Mouse (Mus musculus) megakaryocyte, embryonic 14.5 days (primary cell): ENCODE data around the gene Hcrt. TPM values are rescaled to one million over a fixed set of nuclear protein-coding genes. Genes with fewer than 3 reads are reported as not detected.

Experiments
- H3K27me3 ChIP-seq: replicated peaks from 2 replicates; pipeline ENCODE3; 2012; ENCODE audit warnings: inconsistent platforms
- H3K36me3 ChIP-seq: replicated peaks from 2 replicates; pipeline ENCODE3; 2012; ENCODE audit warnings: low read length, inconsistent platforms, mixed read lengths
- H3K4me1 ChIP-seq: 2 replicates; pipeline ENCODE4 v1.6.1; 2012; ENCODE audit warnings: inconsistent platforms
- H3K4me3 ChIP-seq: replicated peaks from 2 replicates; pipeline ENCODE3; 2012; ENCODE audit warnings: moderate library complexity, mild to moderate bottlenecking, inconsistent platforms
- H3K9me3 ChIP-seq: 2 replicates; pipeline ENCODE4 v1.6.1; 2012; ENCODE audit warnings: inconsistent platforms
- FLI1 ChIP-seq: IDR thresholded peaks from 2 replicates; pipeline ENCODE4 v1.6.1; 2012; ENCODE audit warnings: low read length, inconsistent platforms, mixed read lengths
- GATA1 ChIP-seq: IDR thresholded peaks from 3 replicates; pipeline ENCODE4 v1.6.1; 2012; ENCODE audit warnings: mixed read lengths, low read length, inconsistent platforms, borderline replicate concordance
- polyA plus RNA-seq: library from polyadenylated mRNA; stranded (reverse); fragments of >175 nt; gene quantifications from 2 replicates; pipeline ENCODE4 v1.2.3, GENCODE M21; 2012; ENCODE audit warnings: low replicate concordance; ENCODE audit not compliant: insufficient read depth

Hcrt gene
- polyA plus RNA-seq, 1 experiment, result not detected

DNA sequence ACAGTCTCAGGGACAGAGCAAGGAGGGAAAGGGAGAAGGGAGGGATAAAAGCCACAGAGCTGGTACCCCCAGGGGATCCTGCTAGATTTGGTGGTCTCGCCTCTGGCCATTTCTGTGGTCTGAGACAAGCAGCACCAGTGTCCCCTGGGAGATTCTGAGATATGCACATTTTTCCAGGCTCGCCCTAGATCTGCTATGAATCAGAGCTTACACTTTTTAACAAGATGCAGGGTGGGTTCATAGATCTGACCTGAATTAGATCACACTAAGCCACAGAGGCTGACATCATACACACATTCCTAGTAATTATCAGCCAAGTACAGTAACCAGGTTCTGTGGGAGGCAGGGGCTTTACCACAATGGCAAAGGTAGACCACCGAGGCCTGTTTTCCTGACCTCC is 27.0 kb upstream of the Hcrt start:
- 0 out of 2 replicates have a peak, but pooled peaks cover 5% of the 10 kb centered on the region for H3K4me1 ChIP-seq
- H3K9me3 ChIP-seq, result no peaks in the 10 kb centered on the region; the same call in 1 of the 2 replicates
- no peaks in the 10 kb centered on the region for H3K27me3 ChIP-seq
- no peak overlapping the region for H3K4me3 ChIP-seq
- peaks cover 95% of the 10 kb centered on the region for H3K36me3 ChIP-seq
- TF ChIP-seq FLI1 (no peak), GATA1 (no peak)

DNA sequence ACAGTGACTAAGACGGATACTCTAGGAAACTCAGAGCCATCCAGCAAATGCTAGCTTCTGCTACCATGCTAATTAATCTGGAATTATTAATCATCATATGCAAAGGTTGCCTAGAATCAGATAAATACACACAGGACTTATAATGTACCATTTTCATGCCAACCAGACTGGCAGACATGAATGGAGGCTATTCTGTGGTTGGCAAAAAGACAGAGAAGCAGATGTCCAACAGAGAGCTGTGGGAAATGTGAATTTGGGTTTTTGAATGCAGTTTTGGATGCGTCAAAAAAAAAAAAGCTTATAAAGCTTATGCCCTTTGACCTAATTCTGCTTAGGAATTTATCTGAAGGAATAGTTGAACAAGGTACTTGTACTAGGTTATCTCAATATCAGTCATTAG is 23.0 kb upstream of the Hcrt start:
- TF ChIP-seq FLI1 (no peak), GATA1 (no peak)
- H3K36me3 ChIP-seq, result peaks cover 96% of the 10 kb centered on the region
- H3K27me3 ChIP-seq, result no peaks in the 10 kb centered on the region
- H3K4me3 ChIP-seq, result no peak overlapping the region
- H3K4me1 ChIP-seq, result peaks cover 15% of the 10 kb centered on the region
- no peaks in the 10 kb centered on the region; the same call in 1 of the 2 replicates for H3K9me3 ChIP-seq

- peaks cover 15% of the 10 kb centered on the region for H3K4me1 ChIP-seq
- no peaks in the 10 kb centered on the region for H3K27me3 ChIP-seq
- H3K9me3 ChIP-seq, result no peaks in the 10 kb centered on the region; the same call in 1 of the 2 replicates
- peaks cover 97% of the 10 kb centered on the region for H3K36me3 ChIP-seq
- no peak overlapping the region for H3K4me3 ChIP-seq
- TF ChIP-seq GATA1, result no peak
- no peak for TF ChIP-seq FLI1
Measured at GRCm38 (mm10) chr11:100784286-100784685, 21.6 kb upstream of the Hcrt start.

DNA sequence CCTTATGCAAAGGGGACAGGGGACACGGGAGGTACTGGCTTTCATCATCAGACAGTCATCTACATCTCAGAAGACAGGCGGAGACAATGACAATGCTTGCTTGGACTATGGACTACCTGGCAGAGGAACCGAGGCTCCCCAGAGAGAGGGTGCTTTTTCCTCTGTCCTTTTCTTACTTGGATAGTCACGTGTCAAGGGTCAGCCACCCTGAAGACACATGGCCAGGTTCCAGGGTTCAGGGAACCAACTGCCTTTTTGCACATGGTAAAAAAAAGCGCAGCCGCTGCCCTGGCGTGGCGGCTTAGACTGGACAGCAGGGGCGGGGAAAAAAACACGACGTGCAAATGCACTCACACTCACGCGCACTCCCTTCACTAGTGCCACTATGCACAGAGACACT is 19.8 kb upstream of the Hcrt start:
- TF ChIP-seq GATA1, result no peak
- TF ChIP-seq FLI1, result no peak
- peaks cover 89% of the 10 kb centered on the region for H3K36me3 ChIP-seq

GRCm38 (mm10) chr11:100781763-100782475 is 19.2 kb upstream of the Hcrt start:
- TF ChIP-seq GATA1 (no peak), FLI1 (no peak)
- Histone ChIP-seq H3K36me3 (peaks cover 84% of the 10 kb centered on the region), H3K4me1 (peaks cover 16% of the 10 kb centered on the region), H3K4me3 (no peak overlapping the region), H3K9me3 (no peaks in the 10 kb centered on the region; the same call in 1 of the 2 replicates), H3K27me3 (no peaks in the 10 kb centered on the region)

More for the DNA sequence above, 19.8 kb upstream of the Hcrt start:
- H3K27me3 ChIP-seq, result no peaks in the 10 kb centered on the region
- H3K9me3 ChIP-seq, result no peaks in the 10 kb centered on the region; the same call in 1 of the 2 replicates
- H3K4me3 ChIP-seq, result no peak overlapping the region
- H3K4me1 ChIP-seq, result peaks cover 15% of the 10 kb centered on the region

- Histone ChIP-seq H3K4me3 (no peak overlapping the region), H3K36me3 (peaks cover 67% of the 10 kb centered on the region), H3K4me1 (peaks cover 25% of the 10 kb centered on the region), H3K27me3 (no peaks in the 10 kb centered on the region), H3K9me3 (no peaks in the 10 kb centered on the region)
- TF ChIP-seq FLI1, result no peak
- TF ChIP-seq GATA1, result no peak
Measured at GRCm38 (mm10) chr11:100780247-100780646, 17.5 kb upstream of the Hcrt start.

DNA sequence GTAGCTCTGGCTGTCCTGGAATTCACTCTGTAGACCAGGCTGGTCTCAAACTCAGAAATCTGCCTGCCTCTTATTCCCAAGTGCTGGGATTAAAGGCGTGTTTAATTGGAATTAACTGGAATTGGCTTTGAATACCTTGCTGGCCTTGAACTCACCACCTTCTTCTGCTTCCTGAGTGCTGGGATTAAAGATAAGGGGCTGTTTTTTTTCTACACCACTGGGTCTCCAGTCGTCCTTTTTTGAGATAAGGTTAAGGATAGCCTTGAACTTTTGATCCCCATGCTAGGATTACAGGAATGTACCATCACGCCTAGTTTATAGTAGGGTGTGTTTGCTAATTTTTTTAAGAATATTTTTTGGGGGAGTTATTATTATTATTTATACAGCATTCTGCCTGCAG is 15.3 kb upstream of the Hcrt start:
- peaks cover 30% of the 10 kb centered on the region for H3K4me1 ChIP-seq
- no peak overlapping the region for H3K4me3 ChIP-seq
- H3K27me3 ChIP-seq, result no peaks in the 10 kb centered on the region
- H3K9me3 ChIP-seq, result no peaks in the 10 kb centered on the region
- H3K36me3 ChIP-seq, result peaks cover 49% of the 10 kb centered on the region
- TF ChIP-seq GATA1, result no peak

DNA sequence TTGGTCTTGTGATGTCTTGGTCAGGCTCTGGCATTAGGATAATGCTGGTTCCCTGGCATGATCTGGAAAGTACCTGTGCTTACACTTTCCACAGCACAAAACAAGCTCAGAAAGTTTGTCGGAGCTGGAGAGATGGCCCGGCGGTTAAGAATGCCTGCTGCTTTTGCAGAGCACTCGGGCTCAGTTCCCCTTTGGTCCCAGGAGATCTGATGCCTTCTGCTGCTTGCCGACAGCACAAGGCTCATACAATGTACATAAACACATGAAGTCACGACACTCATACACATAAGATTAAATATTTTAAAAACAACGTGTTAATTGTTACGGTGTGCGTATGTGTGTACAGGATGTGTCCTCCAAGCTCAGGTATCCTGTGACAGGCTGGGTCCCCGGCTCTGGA is 13.2 kb upstream of the Hcrt start:
- H3K36me3 ChIP-seq, result peaks cover 28% of the 10 kb centered on the region
- H3K9me3 ChIP-seq, result no peaks in the 10 kb centered on the region
- no peak for TF ChIP-seq GATA1
- TF ChIP-seq FLI1, result no peak
- H3K4me3 ChIP-seq, result no peak overlapping the region
- H3K4me1 ChIP-seq, result peaks cover 23% of the 10 kb centered on the region
- no peaks in the 10 kb centered on the region for H3K27me3 ChIP-seq

DNA sequence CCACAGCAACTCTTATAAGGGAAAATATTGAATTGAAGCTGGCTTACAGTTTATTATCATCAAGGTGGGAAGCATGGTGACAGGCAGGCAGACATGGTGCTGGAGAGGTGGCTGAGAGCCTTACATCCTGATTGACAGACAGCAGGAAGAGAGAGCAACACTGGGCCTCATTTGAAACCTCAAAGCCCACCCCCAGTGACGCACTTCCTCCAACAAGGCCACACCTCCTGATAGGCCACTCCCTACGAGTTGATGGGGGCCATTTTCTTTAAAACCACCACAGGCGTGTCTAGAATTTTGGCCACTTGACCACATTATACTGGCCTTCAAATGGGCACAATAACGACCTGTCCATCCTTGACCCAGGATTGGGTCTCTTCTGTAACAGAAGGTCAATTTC is 11.5 kb upstream of the Hcrt start:
- Histone ChIP-seq H3K9me3 (no peaks in the 10 kb centered on the region), H3K4me1 (peaks cover 34% of the 10 kb centered on the region), H3K4me3 (no peak overlapping the region), H3K27me3 (no peaks in the 10 kb centered on the region), H3K36me3 (peaks cover 11% of the 10 kb centered on the region)
- TF ChIP-seq GATA1 (no peak), FLI1 (no peak)

DNA sequence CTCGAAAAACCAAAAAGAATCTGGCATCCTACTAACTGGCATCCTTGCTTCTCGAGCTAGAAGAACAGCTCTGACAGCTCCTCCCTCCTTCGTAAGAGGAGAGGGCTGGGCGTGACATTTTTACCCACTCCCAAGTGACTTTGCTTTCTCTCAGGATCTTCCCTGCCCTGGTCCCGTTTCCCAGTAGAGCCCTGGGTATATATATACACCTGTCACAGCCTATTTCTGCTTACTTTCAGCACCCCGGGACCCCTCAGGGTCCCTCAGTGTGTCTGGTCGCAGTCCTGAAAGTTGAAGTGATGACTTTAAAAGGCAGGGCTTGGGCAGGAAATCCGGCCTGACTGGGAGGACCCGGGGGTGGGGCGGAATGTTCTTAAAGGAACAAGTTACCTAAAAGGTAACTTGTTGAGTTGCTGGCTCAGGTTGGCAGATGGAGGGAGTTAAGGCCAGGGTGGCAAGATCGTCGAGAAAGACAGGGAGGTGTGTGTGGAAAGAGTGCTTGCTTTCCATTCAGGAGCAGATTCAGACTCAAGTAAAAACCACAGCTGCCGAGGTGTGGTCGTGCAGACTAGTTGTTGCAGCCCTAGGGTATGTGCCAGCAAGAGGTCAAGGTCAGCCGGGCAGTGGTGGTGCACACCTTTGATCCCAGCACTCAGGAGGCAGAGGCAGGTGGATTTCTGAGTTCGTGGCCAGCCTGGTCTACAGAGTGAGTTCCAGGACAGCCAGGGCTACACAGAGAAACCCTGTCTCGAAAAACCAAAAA is 8.1 kb upstream of the Hcrt start, which contains the start of gene Ghdc:
Gene Ghdc, minus strand, starts transcription at position 312 of the 763 bp plus-strand sequence.
- no peak for TF ChIP-seq GATA1
- TF ChIP-seq FLI1, result no peak
- Histone ChIP-seq H3K9me3 (no peaks in the 10 kb centered on the region), H3K36me3 (peaks cover 15% of the 10 kb centered on the region), H3K4me3 (peak within 1 kb of the TSS; percentile 94), H3K4me1 (peaks cover 42% of the 10 kb centered on the region), H3K27me3 (peaks cover 6% of the 10 kb centered on the region)
